Mouse (Mus musculus) midbrain, embryonic 14.5 days (tissue): ENCODE data around the gene Jakmip3. TPM values are rescaled to one million over a fixed set of nuclear protein-coding genes. Genes with fewer than 3 reads are reported as not detected.
A peak's percentile ranks its signal among the peaks of the same experiment; 100 is the strongest.

ENCODE experiments used
- ATAC-seq: fragments of 200-750 bp; cut with Nextera tagmentation; 2 replicates; pipeline ENCODE4 v1.8.0; 2017; ENCODE audit warnings: moderate number of reproducible peaks, moderate library complexity; ENCODE audit not compliant: low FRiP score, low TSS enrichment
- DNase-seq: peaks from one replicate; pipeline ENCODE4 v3.0.0-alpha.2; 2015
- H3K27ac ChIP-seq: fragments of 300-500 bp; sonication (generic); replicated peaks from 2 replicates; pipeline ENCODE4 v1.5.1; 2014; ENCODE audit warnings: mild to moderate bottlenecking, low read depth, low read length, moderate library complexity
- H3K27me3 ChIP-seq: fragments of 300-500 bp; sonication (generic); 2 replicates; pipeline ENCODE4 v1.6.1; 2014; ENCODE audit warnings: low read length, control low read depth, mixed read lengths; ENCODE audit not compliant: control insufficient read depth, insufficient read depth
- H3K36me3 ChIP-seq: fragments of 300-500 bp; sonication (generic); 2 replicates; pipeline ENCODE4 v1.6.1; 2014; ENCODE audit warnings: low read length, control low read depth; ENCODE audit not compliant: control insufficient read depth, insufficient read depth
- H3K4me1 ChIP-seq: fragments of 300-500 bp; sonication (generic); 2 replicates; pipeline ENCODE4 v1.6.1; 2014; ENCODE audit warnings: mild to moderate bottlenecking, antibody characterized with exemption, low read length, control low read depth; ENCODE audit not compliant: control insufficient read depth, insufficient read depth
- H3K4me2 ChIP-seq: fragments of 300-500 bp; sonication (generic); 2 replicates; pipeline ENCODE4 v1.6.1; 2014; ENCODE audit warnings: mild to moderate bottlenecking, low read length, moderate library complexity
- H3K4me3 ChIP-seq: fragments of 300-500 bp; sonication (generic); replicated peaks from 2 replicates; pipeline ENCODE4 v1.5.1; 2014; ENCODE audit warnings: low read depth, low read length
- H3K9ac ChIP-seq: fragments of 300-500 bp; sonication (generic); replicated peaks from 2 replicates; pipeline ENCODE4 v1.6.1; 2014; ENCODE audit warnings: mild to moderate bottlenecking, low read length, moderate library complexity
- H3K9me3 ChIP-seq: fragments of 300-500 bp; sonication (generic); 2 replicates; pipeline ENCODE4 v1.6.1; 2016; ENCODE audit warnings: low read length, control low read depth, mixed read lengths; ENCODE audit not compliant: control insufficient read depth
- WGBS: fragments of 180-500 bp; shearing (Covaris S2); extraction: QIAGEN DNeasy Blood & Tissue Kit; methylation state at CpG from one replicate; pipeline ENCODE4 v1.1.7; 2014; 5-methylcytosine and 5-hydroxymethylcytosine counted together
- polyA plus RNA-seq: library from polyadenylated mRNA; unstranded; fragments of >200 nt; fragmentation: Nextera tagmentation; extraction: Ambion mirVana; gene quantifications from 2 replicates; pipeline ENCODE4 v1.2.1, GENCODE M21; 2014

The Jakmip3 gene
- polyA plus RNA-seq, 1 experiment from 2014 or later = 5.4 TPM

DNA sequence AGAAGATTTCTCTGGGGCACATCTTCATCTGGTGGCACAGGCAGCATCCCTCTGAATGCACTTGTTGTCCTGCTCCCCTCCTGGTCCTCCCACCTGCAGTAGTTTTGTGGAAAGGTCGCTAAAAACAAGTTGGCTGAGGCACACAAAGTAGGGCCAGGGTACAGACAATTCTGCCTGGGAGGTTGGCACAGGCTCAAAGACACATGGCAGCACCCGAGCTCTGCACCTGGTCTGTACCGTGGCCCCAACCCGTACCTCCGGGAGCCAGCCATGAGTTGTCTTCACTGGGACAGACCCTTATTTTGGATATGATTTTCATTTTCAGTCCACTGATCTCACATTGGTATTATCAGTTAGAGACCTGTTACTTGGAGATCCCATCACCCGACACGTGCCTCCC, 1.5 kb upstream of the Jakmip3 start:
- ATAC-seq (no peak), DNase-seq (no peak)
- peaks cover 37% of the 10 kb centered on the region for H3K27me3 ChIP-seq
- WGBS = 82% methylated on average over 7 of the region's 7 CpGs
- no peaks in the 10 kb centered on the region for H3K9me3 ChIP-seq
- H3K4me1 ChIP-seq = no peaks in the 10 kb centered on the region
- no peak overlapping the region for H3K4me2 ChIP-seq
- no peaks in the 10 kb centered on the region for H3K36me3 ChIP-seq
- no peak overlapping the region for H3K4me3 ChIP-seq
- H3K9ac ChIP-seq = no peak overlapping the region
- no peak overlapping the region for H3K27ac ChIP-seq

DNA sequence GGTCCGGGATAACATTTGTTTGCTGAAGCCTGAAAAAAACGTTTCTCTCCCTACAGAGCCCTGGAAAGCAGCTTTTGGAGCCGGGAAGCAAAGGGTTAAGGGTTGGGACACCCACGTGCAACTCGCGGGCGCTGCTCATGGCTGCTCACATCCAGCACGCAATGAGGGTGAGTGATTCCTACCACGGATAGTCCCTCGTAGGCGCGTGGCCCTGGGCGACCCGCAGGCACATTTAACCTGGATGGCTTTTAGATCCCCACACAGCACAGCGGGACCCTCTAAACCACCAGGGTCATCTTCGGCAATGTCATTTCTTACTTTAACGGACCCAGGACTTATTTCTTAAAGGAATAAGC, 296 bp upstream of the Jakmip3 start:
- Histone ChIP-seq H3K4me3 (peak overlapping the region; percentile 53), H3K4me1 (no peaks in the 10 kb centered on the region), H3K9me3 (no peaks in the 10 kb centered on the region), H3K9ac (peak overlapping the region; percentile 50), H3K4me2 (peak overlapping the region; percentile 77), H3K36me3 (no peaks in the 10 kb centered on the region), H3K27ac (0 out of 2 replicates have a peak overlapping the region, but pooled peaks have one; percentile 32), H3K27me3 (peaks cover 37% of the 10 kb centered on the region)
- DNase-seq = peak; percentile 80
- 2% methylated on average over 17 of the region's 17 CpGs for WGBS
- no peak; the same call in 1 of the 2 replicates for ATAC-seq

DNA sequence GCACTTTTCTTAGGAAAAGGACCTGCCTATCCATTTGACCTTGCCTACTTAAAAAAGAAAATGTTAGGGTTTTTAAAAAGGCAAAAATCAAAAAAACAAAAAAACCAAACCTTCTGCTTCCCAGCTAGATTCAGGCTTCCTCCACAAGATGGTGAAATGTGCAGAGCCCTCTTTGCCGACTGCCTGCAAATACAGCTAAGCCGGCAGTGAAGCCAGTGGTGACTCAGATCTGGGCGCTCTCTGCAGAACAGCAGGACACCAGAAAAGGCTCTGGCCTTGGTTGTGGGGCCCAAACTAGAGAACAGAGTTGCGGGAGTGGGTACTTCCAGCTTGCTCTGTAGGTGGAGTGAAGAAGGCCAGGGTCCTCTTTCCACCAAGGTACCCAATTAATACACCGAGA, 1.0 kb downstream of the Jakmip3 start:
- Histone ChIP-seq H3K27me3 (peaks cover 37% of the 10 kb centered on the region), H3K4me1 (no peaks in the 10 kb centered on the region), H3K36me3 (no peaks in the 10 kb centered on the region), H3K4me3 (peak overlapping the region; percentile 53), H3K4me2 (peak overlapping the region; percentile 77), H3K9ac (peak overlapping the region; percentile 50; the same call in 1 of the 2 replicates), H3K27ac (no peak overlapping the region), H3K9me3 (no peaks in the 10 kb centered on the region)
- ATAC-seq = no peak
- 26% methylated on average over 5 of the region's 5 CpGs for WGBS
- peak; percentile 48 for DNase-seq

DNA sequence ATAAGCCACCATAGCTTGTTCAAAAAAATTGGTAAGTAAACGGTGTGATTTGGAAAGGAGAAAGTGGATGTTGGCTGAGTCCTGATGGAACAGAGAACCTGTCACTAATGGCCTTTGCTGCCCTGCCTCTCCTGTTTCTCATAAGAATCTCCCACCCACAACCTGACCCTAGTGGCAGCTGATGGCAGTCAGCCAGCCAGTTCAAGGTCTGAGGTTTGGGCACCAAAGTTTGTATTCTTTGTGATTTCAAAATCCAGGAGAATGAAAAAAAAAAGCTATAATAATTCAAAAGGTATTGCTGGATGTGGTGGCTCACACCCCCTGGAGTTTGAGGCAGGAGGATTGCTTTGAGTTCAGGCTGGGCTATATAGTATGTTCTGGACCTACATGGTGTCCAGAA, 1.8 kb downstream of the Jakmip3 start:
- WGBS = 96% methylated on average over 1 of the region's 1 CpGs
- Histone ChIP-seq H3K9ac (no peak overlapping the region), H3K27me3 (peaks cover 37% of the 10 kb centered on the region), H3K9me3 (no peaks in the 10 kb centered on the region), H3K4me1 (no peaks in the 10 kb centered on the region), H3K36me3 (no peaks in the 10 kb centered on the region), H3K4me2 (no peak overlapping the region), H3K27ac (no peak overlapping the region), H3K4me3 (no peak overlapping the region)
- no peak for ATAC-seq
- no peak for DNase-seq

GRCm38 (mm10) chr7:138945668-138946067, 5.1 kb downstream of the Jakmip3 start:
- WGBS = 60% methylated on average over 3 of the region's 3 CpGs
- no peak for DNase-seq

GRCm38 (mm10) chr7:138947741-138948140, 7.2 kb downstream of the Jakmip3 start:
- no peaks in the 10 kb centered on the region for H3K4me1 ChIP-seq
- no peaks in the 10 kb centered on the region for H3K36me3 ChIP-seq
- DNase-seq (no peak), ATAC-seq (no peak)
- 90% methylated on average over 8 of the region's 8 CpGs for WGBS
- no peak overlapping the region for H3K4me2 ChIP-seq
- H3K9ac ChIP-seq = no peak overlapping the region
- H3K9me3 ChIP-seq = no peaks in the 10 kb centered on the region
- no peak overlapping the region for H3K4me3 ChIP-seq
- H3K27me3 ChIP-seq = peaks cover 2% of the 10 kb centered on the region
- no peak overlapping the region for H3K27ac ChIP-seq

More at GRCm38 (mm10) chr7:138945668-138946067, 5.1 kb downstream of the Jakmip3 start:
- Histone ChIP-seq H3K4me3 (no peak overlapping the region), H3K27me3 (peaks cover 21% of the 10 kb centered on the region), H3K4me1 (no peaks in the 10 kb centered on the region), H3K36me3 (no peaks in the 10 kb centered on the region), H3K27ac (no peak overlapping the region), H3K4me2 (no peak overlapping the region), H3K9ac (no peak overlapping the region), H3K9me3 (no peaks in the 10 kb centered on the region)
- ATAC-seq = no peak

DNA sequence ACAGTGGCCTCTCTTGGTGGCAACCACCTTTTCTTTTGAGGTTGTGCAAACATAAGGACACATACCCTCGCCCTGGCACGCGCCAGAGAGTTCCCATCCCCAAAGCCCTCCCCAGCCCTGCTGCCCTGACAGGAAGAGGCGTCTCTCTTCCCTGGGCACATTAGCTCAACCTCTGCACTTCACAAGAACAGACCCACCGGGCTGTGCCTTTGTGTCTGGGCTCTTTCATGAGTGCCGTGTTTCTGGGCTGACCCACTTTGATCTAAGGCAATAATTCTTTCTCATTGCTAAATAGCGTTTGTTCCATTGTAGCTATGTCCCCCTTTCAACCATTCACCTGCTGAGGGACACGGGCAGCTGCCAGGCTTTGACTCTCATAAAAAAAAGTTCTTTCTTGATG, 7.8 kb downstream of the Jakmip3 start:
- no peak overlapping the region for H3K4me2 ChIP-seq
- 44% methylated on average over 8 of the region's 8 CpGs for WGBS

GRCm38 (mm10) chr7:138955787-138956186, 15.3 kb downstream of the Jakmip3 start:
- H3K4me1 ChIP-seq = no peaks in the 10 kb centered on the region
- H3K27me3 ChIP-seq = no peaks in the 10 kb centered on the region
- DNase-seq (no peak), ATAC-seq (no peak)
- no peaks in the 10 kb centered on the region for H3K36me3 ChIP-seq
- H3K9me3 ChIP-seq = no peaks in the 10 kb centered on the region
- 83% methylated on average over 7 of the region's 7 CpGs for WGBS
- no peak overlapping the region for H3K4me2 ChIP-seq
- H3K27ac ChIP-seq = no peak overlapping the region
- H3K4me3 ChIP-seq = no peak overlapping the region
- H3K9ac ChIP-seq = no peak overlapping the region

More for the DNA sequence above, 7.8 kb downstream of the Jakmip3 start:
- Histone ChIP-seq H3K4me3 (no peak overlapping the region), H3K4me1 (no peaks in the 10 kb centered on the region), H3K36me3 (no peaks in the 10 kb centered on the region), H3K27ac (no peak overlapping the region), H3K9me3 (no peaks in the 10 kb centered on the region), H3K9ac (no peak overlapping the region), H3K27me3 (no peaks in the 10 kb centered on the region)
- ATAC-seq (no peak), DNase-seq (no peak)

GRCm38 (mm10) chr7:138957106-138957505, 16.6 kb downstream of the Jakmip3 start:
- H3K4me3 ChIP-seq = no peak overlapping the region
- H3K9ac ChIP-seq = no peak overlapping the region
- no peaks in the 10 kb centered on the region for H3K27me3 ChIP-seq
- no peak overlapping the region for H3K27ac ChIP-seq
- no peaks in the 10 kb centered on the region for H3K9me3 ChIP-seq
- H3K4me2 ChIP-seq = no peak overlapping the region
- no peak for ATAC-seq
- no peaks in the 10 kb centered on the region for H3K36me3 ChIP-seq
- no peak for DNase-seq
- WGBS = 78% methylated on average over 6 of the region's 6 CpGs
- no peaks in the 10 kb centered on the region for H3K4me1 ChIP-seq
